15 mouse cellular contexts compared by ENCODE assay signal in genomic region chr4:32485848-32486247, GRCm38 (mm10).
DNase-seq lines count a peak whose midpoint lies in the region; ATAC-seq and TF ChIP-seq lines count a peak whose summit lies in the region.
"Had no signal": no experiment of that assay in that cellular context is flagged by ENCODE, and none has a peak within 500 bp of the region (broad histone marks: within the 10 kb centered on the region; RNA-seq: fewer than 3 reads in every experiment).

No protein-coding gene starts in this region.

- intact Hi-C loops in heart, adult 2 months (cut with DNase I), result no loop called here

- no peaks in the 10 kb centered on the region for H3K36me3 ChIP-seq in heart, embryonic 15.5 days
- H3K36me3 ChIP-seq in heart, adult 2 months (ENCODE audit: control insufficient read depth, insufficient read depth, low read length), result no peaks in the 10 kb centered on the region
- no peaks in the 10 kb centered on the region for H3K36me3 ChIP-seq in lung, postnatal 0 days (ENCODE audit: insufficient read depth, low read length)
- no peaks in the 10 kb centered on the region for H3K36me3 ChIP-seq in forebrain, embryonic 12.5 days (replicated peaks)
- no peaks in the 10 kb centered on the region for H3K36me3 ChIP-seq in neural tube, embryonic 14.5 days (ENCODE audit: control insufficient read depth, insufficient read depth, low read length)

- H3K9ac ChIP-seq in heart, embryonic 15.5 days, result no peak overlapping the region
- no peak overlapping the region for H3K9ac ChIP-seq in heart, adult 2 months (ENCODE audit: low read depth, low read length)
- no peak overlapping the region for H3K9ac ChIP-seq in lung, postnatal 0 days (replicated peaks; ENCODE audit: low read depth)
- H3K9ac ChIP-seq in forebrain, embryonic 12.5 days, result no peak overlapping the region
- H3K9ac ChIP-seq in neural tube, embryonic 14.5 days (replicated peaks; ENCODE audit: low read depth, low read length), result no peak overlapping the region

- peak overlapping the region; percentile 80 for H3K27ac ChIP-seq in heart, embryonic 15.5 days
- H3K27ac ChIP-seq in heart, adult 2 months, result no peak overlapping the region
- H3K27ac ChIP-seq in lung, postnatal 0 days (ENCODE audit: low read length), result no peak overlapping the region
- H3K27ac ChIP-seq in forebrain, embryonic 12.5 days, result 0 out of 2 replicates have a peak overlapping the region, but pooled peaks have one; percentile 9
- peak overlapping the region; percentile 48; the same call in 1 of the 2 replicates for H3K27ac ChIP-seq in neural tube, embryonic 14.5 days (ENCODE audit: low read depth, low read length)

- no peak for DNase-seq in heart, adult 2 months
- DNase-seq in lung, postnatal 0 days (ENCODE audit: low spot score), result peak; percentile 24
- DNase-seq in lung, postnatal 25 days (ENCODE audit: low spot score), result no peak
- DNase-seq: adrenal gland, adult 2 months; cerebellum, postnatal 25 days; gastrocnemius, postnatal 10 days; kidney, postnatal 36 days; layer of hippocampus, postnatal 36 days; liver had no signal

- H3K9me3 ChIP-seq in heart, embryonic 15.5 days (replicated peaks), result no peaks in the 10 kb centered on the region
- H3K9me3 ChIP-seq in lung, postnatal 0 days (ENCODE audit: low read length), result no peaks in the 10 kb centered on the region
- H3K9me3 ChIP-seq in forebrain, embryonic 12.5 days, result no peaks in the 10 kb centered on the region
- H3K9me3 ChIP-seq in neural tube, embryonic 14.5 days (ENCODE audit: control insufficient read depth, low read length), result no peaks in the 10 kb centered on the region

- no peak for TF ChIP-seq CTCF in heart, adult 2 months (IDR thresholded peaks at IDR 0.05)
- TF ChIP-seq CTCF in lung, postnatal 0 days (IDR thresholded peaks at IDR 0.05), result no peak

- no peaks in the 10 kb centered on the region for H3K79me2 ChIP-seq in heart, adult 2 months (replicated peaks; ENCODE audit: control insufficient read depth, insufficient read depth, low read length)

- peaks cover 28% of the 10 kb centered on the region for H3K4me1 ChIP-seq in heart, embryonic 15.5 days (replicated peaks)
- no peaks in the 10 kb centered on the region; the same call in 1 of the 2 replicates for H3K4me1 ChIP-seq in heart, adult 2 months (ENCODE audit: control insufficient read depth, insufficient read depth, low read length)
- no peaks in the 10 kb centered on the region; the same call in 1 of the 2 replicates for H3K4me1 ChIP-seq in lung, postnatal 0 days (ENCODE audit: insufficient read depth, low read depth, low read length)
- peaks cover 52% of the 10 kb centered on the region for H3K4me1 ChIP-seq in forebrain, embryonic 12.5 days
- H3K4me1 ChIP-seq in neural tube, embryonic 14.5 days (ENCODE audit: control insufficient read depth, insufficient read depth, low read length), result peaks cover 50% of the 10 kb centered on the region

- no peak overlapping the region for H3K4me2 ChIP-seq in heart, embryonic 15.5 days
- no peak overlapping the region; the same call in 1 of the 2 replicates for H3K4me2 ChIP-seq in lung, postnatal 0 days (replicated peaks; ENCODE audit: low read depth, low read length)
- no peak overlapping the region for H3K4me2 ChIP-seq in forebrain, embryonic 12.5 days
- H3K4me2 ChIP-seq in neural tube, embryonic 14.5 days (ENCODE audit: low read depth, low read length), result no peak overlapping the region

- WGBS in heart, embryonic 15.5 days, result 58% methylated on average over 5 of the region's 5 CpGs
- WGBS in heart, adult 2 months, result 87% methylated on average over 5 of the region's 5 CpGs
- WGBS in lung, postnatal 0 days, result 31% methylated on average over 5 of the region's 5 CpGs
- 41% methylated on average over 5 of the region's 5 CpGs for WGBS in forebrain, embryonic 12.5 days
- 32% methylated on average over 5 of the region's 5 CpGs for WGBS in neural tube, embryonic 14.5 days

- no peak for TF ChIP-seq POLR2A in heart, adult 2 months (IDR thresholded peaks at IDR 0.05; ENCODE audit: insufficient read depth, low read depth, low read length)

- TF ChIP-seq EP300 in heart, adult 2 months (IDR thresholded peaks at IDR 0.05; ENCODE audit: insufficient read depth, low read depth, low read length), result no peak
- no peak for TF ChIP-seq EP300 in lung, postnatal 0 days (IDR thresholded peaks at IDR 0.05)

- no peaks in the 10 kb centered on the region for H3K27me3 ChIP-seq in heart, embryonic 15.5 days
- H3K27me3 ChIP-seq in heart, adult 2 months (ENCODE audit: control insufficient read depth, insufficient read depth, low read length), result no peaks in the 10 kb centered on the region
- H3K27me3 ChIP-seq in lung, postnatal 0 days (replicated peaks; ENCODE audit: insufficient read depth, low read length), result no peaks in the 10 kb centered on the region
- H3K27me3 ChIP-seq in forebrain, embryonic 12.5 days, result no peaks in the 10 kb centered on the region
- H3K27me3 ChIP-seq in neural tube, embryonic 14.5 days (ENCODE audit: control insufficient read depth, insufficient read depth, low read length), result no peaks in the 10 kb centered on the region

- H3K4me3 ChIP-seq in heart, embryonic 15.5 days, result no peak overlapping the region
- no peak overlapping the region for H3K4me3 ChIP-seq in heart, adult 2 months
- no peak overlapping the region for H3K4me3 ChIP-seq in lung, postnatal 0 days (ENCODE audit: low read depth, low read length)
- no peak overlapping the region for H3K4me3 ChIP-seq in forebrain, embryonic 12.5 days (replicated peaks)
- H3K4me3 ChIP-seq in neural tube, embryonic 14.5 days (ENCODE audit: low read depth, low read length), result no peak overlapping the region
- H3K4me3 ChIP-seq: erythroblast, embryonic 14.5 days had no signal

- no peak for ATAC-seq in heart, embryonic 15.5 days (replicated peaks; ENCODE audit: insufficient number of reproducible peaks, insufficient read depth, low FRiP score, low read depth)
- ATAC-seq in lung, postnatal 0 days, result peak; percentile 28
- ATAC-seq in forebrain, embryonic 12.5 days (ENCODE audit: low FRiP score), result no peak
- ATAC-seq in neural tube, embryonic 14.5 days (ENCODE audit: low read depth), result no peak
- no peak for ATAC-seq in monocyte, adult 5-6 weeks (replicated peaks; ENCODE audit: insufficient number of reproducible peaks, low FRiP score, low TSS enrichment, poor library complexity, severe bottlenecking)
- ATAC-seq: inflammation-experienced regulatory T-cells, adult 6 months had no signal

Comparison
In these comparisons a context has a peak if more than half of its experiments do, and no peak if none do; other contexts are left out.
1. H3K27ac ChIP-seq: peak in heart, embryonic 15.5 days (single experiment), forebrain, embryonic 12.5 days (single experiment) and neural tube, embryonic 14.5 days (single experiment); none in heart, adult 2 months (single experiment) and lung, postnatal 0 days (single experiment).